Mouse (Mus musculus) MN1 (cell line): ENCODE results near the gene Ttc1.

ENCODE experiments used
- DNase-seq: peaks from one replicate; pipeline ENCODE4 v3.0.0-alpha.2; 2016; ENCODE audit warnings: low spot score

The Ttc1 gene

DNA sequence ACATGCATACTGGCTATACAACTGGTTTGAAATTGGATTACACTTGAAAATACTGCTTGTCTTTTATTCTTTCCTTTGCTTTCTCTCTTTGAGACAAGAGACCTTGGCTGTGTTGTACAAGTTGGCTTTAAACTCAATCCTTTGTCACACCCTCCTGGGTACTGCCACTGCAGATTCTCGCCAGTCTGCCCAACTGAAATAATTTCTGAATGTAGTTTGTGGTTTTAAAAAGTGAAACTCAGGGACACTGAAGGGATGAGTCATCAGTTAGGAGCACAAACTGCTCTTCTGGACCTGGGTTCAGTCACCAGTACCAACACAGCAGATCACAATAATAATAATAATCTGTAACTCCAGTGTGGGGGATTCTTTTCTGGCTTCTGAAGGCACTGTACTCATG, 44.3 kb downstream of the Ttc1 start:
- no peak for DNase-seq

DNA sequence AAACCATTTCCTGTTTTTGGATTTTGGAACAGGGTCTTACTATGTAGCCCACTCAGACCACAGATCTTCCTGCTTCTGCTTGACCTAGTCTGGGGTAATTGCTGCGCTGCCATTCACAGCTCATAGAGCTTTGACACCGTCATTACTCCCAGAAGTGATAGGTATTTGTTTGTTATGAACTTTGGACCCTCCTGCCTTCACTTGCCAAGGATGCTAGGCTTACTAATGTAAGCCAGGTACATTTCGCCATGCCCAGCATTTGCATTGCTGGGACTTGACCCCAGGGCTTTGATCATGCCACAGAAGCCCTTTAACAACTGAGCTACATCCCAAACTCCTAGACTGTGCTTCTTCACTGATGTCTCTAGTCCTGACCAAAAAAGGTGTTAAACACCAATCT, 47.5 kb downstream of the Ttc1 start:
- no peak for DNase-seq

DNA sequence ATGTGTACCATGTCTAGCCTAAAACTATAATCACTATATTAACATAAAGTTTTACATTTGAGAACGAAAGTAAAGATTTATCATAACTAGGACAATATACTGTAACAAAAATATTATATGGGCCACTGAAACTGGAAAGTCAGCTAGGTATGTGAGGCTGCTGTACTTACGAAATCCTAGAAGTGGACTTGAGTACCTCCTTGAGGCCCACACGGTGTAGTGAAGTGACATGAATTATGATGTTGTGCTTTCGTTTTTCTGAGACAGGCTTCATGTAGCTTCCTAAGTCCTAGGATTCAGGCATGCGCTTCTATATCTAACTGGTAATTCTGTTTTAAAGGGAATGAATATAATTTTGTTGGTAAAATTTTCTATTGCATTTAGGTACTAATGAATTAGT, 49.2 kb downstream of the Ttc1 start:
- DNase-seq: no peak

DNA sequence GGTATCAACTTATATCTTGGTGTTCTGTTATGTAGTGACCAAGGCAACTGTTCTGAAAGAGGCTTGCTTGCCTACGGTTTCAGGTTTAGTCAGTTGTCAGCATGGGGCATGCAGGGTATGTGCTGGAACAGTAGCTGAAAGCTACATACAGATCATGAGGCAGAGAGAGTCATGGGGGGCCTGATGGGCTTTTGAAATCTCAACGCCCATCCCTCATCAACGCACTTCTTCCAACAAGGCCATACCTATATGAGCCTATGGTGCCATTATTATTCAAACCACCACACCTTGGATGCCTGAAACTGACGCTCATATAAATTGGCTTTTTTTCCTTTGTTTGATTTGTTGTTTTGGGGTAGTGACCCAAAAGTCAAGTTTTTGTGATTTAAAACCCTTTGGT, 51.2 kb downstream of the Ttc1 start:
- no peak for DNase-seq

DNA sequence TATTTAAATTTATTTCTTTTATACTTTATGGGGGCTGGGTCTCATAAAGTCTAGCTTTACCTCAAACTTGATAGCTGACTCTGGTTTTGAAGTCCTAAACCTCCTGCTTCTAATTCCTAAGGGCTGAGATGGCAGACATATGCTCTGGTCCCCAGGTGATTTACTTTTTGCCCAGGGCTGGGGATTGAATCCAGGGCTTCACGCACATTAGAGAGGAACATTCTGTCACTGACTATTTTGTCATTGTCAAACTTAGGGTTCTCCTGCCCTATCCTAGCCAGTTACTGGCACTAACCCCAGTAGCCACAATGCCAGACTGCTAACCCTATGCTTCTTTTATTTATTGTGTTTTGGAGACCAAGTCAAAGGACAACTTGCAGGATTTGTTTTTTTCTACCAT, 59.0 kb downstream of the Ttc1 start:
- DNase-seq: no peak

DNA sequence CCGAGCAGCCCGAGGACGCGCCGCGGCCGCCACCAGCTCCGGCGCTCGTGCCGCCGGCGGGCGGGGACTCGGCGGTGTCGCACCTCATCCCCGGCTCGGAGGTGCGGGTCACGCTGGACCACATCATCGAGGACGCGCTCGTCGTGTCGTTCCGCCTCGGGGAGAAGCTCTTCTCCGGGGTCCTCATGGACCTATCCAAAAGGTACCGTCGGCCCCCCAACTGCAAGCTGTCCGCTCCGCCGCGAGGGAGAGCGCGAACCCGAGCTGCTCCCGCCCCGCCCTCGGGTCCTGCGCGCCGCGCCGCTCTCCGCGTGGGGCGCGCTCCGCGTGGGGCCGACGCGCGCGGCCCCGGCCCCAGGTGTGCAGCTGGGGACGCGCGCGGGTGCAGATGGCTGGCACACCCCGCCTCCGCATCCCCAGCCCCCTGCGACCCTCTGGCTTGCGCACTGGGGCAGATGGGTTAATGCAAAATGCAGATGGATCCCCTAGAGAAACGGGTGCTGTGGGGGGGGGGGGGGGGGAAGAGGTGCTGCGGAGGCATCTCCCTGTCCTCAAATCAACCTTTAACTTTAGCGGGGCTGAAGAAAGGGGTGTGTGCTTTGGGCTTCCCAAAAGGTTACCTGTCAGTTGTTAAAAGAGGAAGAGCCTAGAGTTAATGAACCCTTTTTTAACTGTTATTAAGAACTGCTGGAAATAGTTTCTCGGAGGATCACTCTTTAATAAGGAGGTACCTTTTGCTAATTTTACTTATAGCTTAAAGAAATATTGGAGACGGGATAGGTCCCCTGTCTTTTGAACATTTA, 65.2 kb downstream of the Ttc1 start:
- peak; percentile 66 for DNase-seq

DNA sequence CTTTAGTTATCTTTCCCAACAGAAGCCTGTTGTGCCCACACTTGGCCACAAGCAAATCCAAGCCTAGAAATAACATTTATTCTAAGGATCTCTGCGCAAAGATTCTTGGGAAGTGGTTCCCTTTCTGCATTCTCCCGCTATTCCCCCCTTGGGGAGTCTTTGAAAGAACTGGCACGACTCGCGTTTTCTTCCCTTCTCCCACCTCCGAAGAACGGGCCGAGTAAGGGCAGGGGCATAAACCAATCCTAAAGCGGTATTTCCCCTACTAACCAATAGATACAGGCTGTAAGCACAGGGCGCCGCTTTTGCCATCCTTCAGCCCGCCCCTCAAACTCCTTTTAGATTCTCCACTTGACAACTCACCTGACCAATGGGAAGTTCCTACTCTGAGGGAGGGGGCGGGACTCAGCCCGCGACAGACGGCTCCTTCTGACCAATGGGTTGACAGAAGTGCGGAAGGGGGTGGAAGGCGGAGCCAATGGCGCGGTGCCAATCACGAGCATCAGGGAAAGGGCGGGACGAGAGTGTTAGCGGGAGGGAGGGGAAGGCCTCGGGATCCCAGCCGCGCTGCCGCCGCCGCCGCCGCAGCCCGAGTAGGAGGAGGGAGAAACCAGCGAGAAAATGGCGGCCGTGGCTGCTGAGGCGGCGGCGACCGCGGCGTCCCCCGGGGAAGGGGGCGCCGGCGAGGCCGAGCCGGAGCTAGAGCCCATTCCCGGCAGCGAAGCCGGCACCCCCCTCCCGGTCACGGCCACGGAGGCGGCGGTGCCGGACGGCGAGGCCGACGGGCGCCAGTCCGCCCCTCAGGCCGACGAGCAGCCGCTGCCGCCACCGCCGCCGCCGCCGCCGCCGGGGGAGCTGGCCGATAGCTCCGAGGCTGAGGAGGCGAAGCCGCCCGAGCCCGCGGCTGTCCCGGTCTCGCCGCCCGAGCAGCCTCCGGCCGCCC, 66.1 kb downstream of the Ttc1 start, which contains the start of gene Pwwp2a:
Pwwp2a (plus strand) TSS at position 527 of the 943 bp plus-strand sequence.
- DNase-seq: peak; percentile 100
